Mouse (Mus musculus): ENCODE measurements around the gene Tex22. TPM values are rescaled to one million over a fixed set of nuclear protein-coding genes. Genes with fewer than 3 reads are reported as not detected.
A peak's percentile ranks its signal among the peaks of the same experiment; 100 is the strongest.

Tex22 gene
- total and polyA plus RNA-seq, 2 experiments from 2014 or later: not detected

DNA sequence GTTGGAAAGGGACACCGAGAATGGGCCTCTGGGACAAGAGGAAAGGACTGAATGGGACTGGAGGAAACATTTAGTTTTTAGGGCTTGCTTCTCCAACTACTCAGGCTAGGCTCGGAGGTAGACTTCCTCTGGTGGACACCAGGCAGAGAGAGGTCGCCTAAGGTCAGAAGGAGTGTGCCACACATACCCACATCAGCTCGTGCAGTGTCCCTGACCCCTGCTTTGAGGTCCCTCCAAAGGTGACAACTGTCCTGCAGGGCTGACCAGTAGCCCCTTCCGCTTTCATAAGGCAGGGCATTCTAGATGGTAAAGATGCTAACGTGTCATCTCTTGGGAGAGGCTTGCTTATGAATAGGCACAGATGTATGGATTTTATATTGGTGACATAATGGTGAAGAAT, 1.2 kb downstream of the Tex22 start:
- H3K4me1 ChIP-seq (ENCODE audit: control insufficient read depth, insufficient read depth): peaks cover 12% of the 10 kb centered on the region
- H3K4me3 ChIP-seq (ENCODE audit: low read depth, low read length): no peak overlapping the region
- no peak for ATAC-seq (ENCODE audit: insufficient read depth, low read depth)
- no peaks in the 10 kb centered on the region for H3K27me3 ChIP-seq (ENCODE audit: control insufficient read depth, insufficient read depth, low read length)
- TF ChIP-seq CTCF (IDR thresholded peaks at IDR 0.05; ENCODE audit: low read depth): no peak
- TF ChIP-seq EP300 (IDR thresholded peaks at IDR 0.05; ENCODE audit: low read depth): no peak
- no peaks in the 10 kb centered on the region for H3K9me3 ChIP-seq (replicated peaks; ENCODE audit: control insufficient read depth, low read length)
- no peak for DNase-seq (ENCODE audit: low spot score)
- H3K36me3 ChIP-seq (replicated peaks; ENCODE audit: control insufficient read depth, insufficient read depth, low read length): peaks cover 17% of the 10 kb centered on the region
- 0 out of 2 replicates have a peak overlapping the region, but pooled peaks have one; percentile 17 for H3K27ac ChIP-seq (ENCODE audit: low read depth)
- no peak overlapping the region for H3K9ac ChIP-seq (replicated peaks; ENCODE audit: low read depth, low read length)
- H3K4me2 ChIP-seq (ENCODE audit: low read depth, low read length): peak overlapping the region; percentile 82
- 52% methylated on average over 6 of the region's 6 CpGs for WGBS

DNA sequence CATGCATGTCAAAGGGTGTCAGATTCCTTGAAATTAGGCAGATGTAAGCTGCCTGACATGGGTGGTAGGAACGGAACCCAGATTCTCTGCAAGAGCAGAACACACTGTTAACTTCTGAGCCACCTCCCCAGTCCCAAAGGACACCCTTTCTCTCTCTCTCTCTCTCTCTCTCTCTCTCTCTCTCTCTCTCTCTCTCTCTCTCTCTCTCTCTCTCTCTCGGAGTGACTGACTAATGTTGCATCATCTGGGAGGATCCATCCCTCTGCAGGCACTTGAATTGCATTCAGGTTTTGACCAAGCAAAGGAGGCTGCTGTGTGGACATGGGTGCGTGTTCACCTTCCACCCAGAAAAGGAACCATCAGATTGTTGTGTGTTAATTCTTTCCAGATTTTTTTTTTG, 13.0 kb downstream of the Tex22 start:
- no peaks in the 10 kb centered on the region for H3K9me3 ChIP-seq (replicated peaks; ENCODE audit: control insufficient read depth, low read length)
- ATAC-seq (ENCODE audit: insufficient read depth, low read depth): no peak
- H3K4me1 ChIP-seq (ENCODE audit: control insufficient read depth, insufficient read depth): no peaks in the 10 kb centered on the region
- TF ChIP-seq EP300 (IDR thresholded peaks at IDR 0.05; ENCODE audit: low read depth) (no peak), CTCF (IDR thresholded peaks at IDR 0.05; ENCODE audit: low read depth) (no peak)
- H3K4me2 ChIP-seq (ENCODE audit: low read depth, low read length): no peak overlapping the region
- H3K27ac ChIP-seq (ENCODE audit: low read depth): no peak overlapping the region
- H3K9ac ChIP-seq (replicated peaks; ENCODE audit: low read depth, low read length): no peak overlapping the region
- WGBS: 61% methylated on average over 3 of the region's 3 CpGs
- no peaks in the 10 kb centered on the region for H3K27me3 ChIP-seq (ENCODE audit: control insufficient read depth, insufficient read depth, low read length)
- no peak for DNase-seq (ENCODE audit: low spot score)
- H3K36me3 ChIP-seq (replicated peaks; ENCODE audit: control insufficient read depth, insufficient read depth, low read length): no peaks in the 10 kb centered on the region
- no peak overlapping the region for H3K4me3 ChIP-seq (ENCODE audit: low read depth, low read length)

DNA sequence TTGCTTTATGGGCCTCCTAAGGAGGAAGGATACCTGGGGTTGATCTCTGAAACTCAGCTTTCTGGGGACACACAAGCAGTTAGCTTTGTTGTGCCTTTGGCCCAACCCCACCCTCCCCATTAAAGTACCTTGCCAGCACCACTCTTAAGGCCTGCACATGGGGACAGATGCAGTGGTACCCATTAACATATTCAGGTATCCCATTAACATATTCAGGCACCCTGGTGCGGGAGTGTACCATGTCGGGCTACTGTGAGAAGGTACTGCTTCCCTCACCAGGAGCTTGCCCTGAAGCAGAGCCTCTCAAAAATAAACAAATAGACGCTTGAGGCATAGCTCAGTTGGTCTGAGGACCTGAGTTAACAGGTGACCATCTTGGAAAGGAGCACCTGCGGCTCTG, 13.7 kb downstream of the Tex22 start:
- H3K27me3 ChIP-seq (ENCODE audit: control insufficient read depth, insufficient read depth, low read length): no peaks in the 10 kb centered on the region
- H3K4me3 ChIP-seq (ENCODE audit: low read depth, low read length): no peak overlapping the region
- H3K4me1 ChIP-seq (ENCODE audit: control insufficient read depth, insufficient read depth): no peaks in the 10 kb centered on the region
- no peak overlapping the region for H3K27ac ChIP-seq (ENCODE audit: low read depth)
- DNase-seq (ENCODE audit: low spot score) (no peak), ATAC-seq (ENCODE audit: insufficient read depth, low read depth) (no peak)
- TF ChIP-seq EP300 (IDR thresholded peaks at IDR 0.05; ENCODE audit: low read depth): no peak
- no peak for TF ChIP-seq CTCF (IDR thresholded peaks at IDR 0.05; ENCODE audit: low read depth)
- H3K4me2 ChIP-seq (ENCODE audit: low read depth, low read length): no peak overlapping the region
- H3K9ac ChIP-seq (replicated peaks; ENCODE audit: low read depth, low read length): no peak overlapping the region
- H3K36me3 ChIP-seq (replicated peaks; ENCODE audit: control insufficient read depth, insufficient read depth, low read length): no peaks in the 10 kb centered on the region
- H3K9me3 ChIP-seq (replicated peaks; ENCODE audit: control insufficient read depth, low read length): no peaks in the 10 kb centered on the region
- WGBS: 64% methylated on average over 4 of the region's 4 CpGs

DNA sequence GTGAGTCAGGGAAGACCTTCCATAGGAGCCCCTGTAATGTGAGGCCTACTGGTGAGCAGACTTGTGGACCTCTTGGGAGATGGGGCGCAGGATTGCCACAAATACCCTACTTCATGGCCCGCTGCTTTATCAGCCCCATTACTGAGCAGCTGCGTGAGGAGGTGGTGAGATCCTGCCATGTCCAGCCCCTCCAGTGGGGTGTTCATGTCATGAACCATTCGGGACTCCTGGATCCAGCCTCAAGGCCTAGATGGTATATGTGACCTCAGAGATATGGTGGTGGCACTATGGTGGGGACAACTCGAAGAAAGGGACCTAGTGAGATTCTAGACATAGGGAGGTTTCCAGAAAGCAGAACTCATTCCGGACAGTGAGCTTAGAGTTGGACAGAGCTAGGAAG, 14.8 kb downstream of the Tex22 start:
- Histone ChIP-seq H3K36me3 (replicated peaks; ENCODE audit: control insufficient read depth, insufficient read depth, low read length) (no peaks in the 10 kb centered on the region), H3K27ac (ENCODE audit: low read depth) (no peak overlapping the region), H3K4me2 (ENCODE audit: low read depth, low read length) (no peak overlapping the region), H3K27me3 (ENCODE audit: control insufficient read depth, insufficient read depth, low read length) (no peaks in the 10 kb centered on the region), H3K9ac (replicated peaks; ENCODE audit: low read depth, low read length) (no peak overlapping the region), H3K9me3 (replicated peaks; ENCODE audit: control insufficient read depth, low read length) (no peaks in the 10 kb centered on the region), H3K4me3 (ENCODE audit: low read depth, low read length) (no peak overlapping the region), H3K4me1 (ENCODE audit: control insufficient read depth, insufficient read depth) (no peaks in the 10 kb centered on the region)
- DNase-seq (ENCODE audit: low spot score) (no peak), ATAC-seq (ENCODE audit: insufficient read depth, low read depth) (no peak)
- WGBS: 78% methylated on average over 6 of the region's 6 CpGs
- TF ChIP-seq CTCF (IDR thresholded peaks at IDR 0.05; ENCODE audit: low read depth) (no peak), EP300 (IDR thresholded peaks at IDR 0.05; ENCODE audit: low read depth) (no peak)

DNA sequence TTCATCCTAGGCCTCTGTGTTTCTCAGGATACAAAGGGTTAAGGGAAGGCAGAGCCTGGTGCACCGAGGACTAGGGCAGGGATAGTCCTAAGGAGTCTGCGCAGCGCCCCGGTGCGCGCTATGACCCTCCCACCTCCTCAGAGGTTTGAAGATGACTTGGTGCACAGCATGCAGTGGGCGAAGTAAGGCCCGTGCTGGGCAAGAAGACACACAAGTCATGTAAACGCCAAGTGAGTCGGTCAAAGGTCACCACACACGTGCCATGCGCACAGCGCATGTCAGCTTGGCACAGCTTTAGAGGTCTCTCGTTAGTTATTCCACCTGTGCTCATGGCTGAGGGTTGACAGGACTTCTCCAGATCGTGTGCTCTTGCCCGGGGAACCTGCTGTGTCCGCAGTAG, 15.8 kb downstream of the Tex22 start:
- no peak for TF ChIP-seq CTCF (IDR thresholded peaks at IDR 0.05; ENCODE audit: low read depth)
- TF ChIP-seq EP300 (IDR thresholded peaks at IDR 0.05; ENCODE audit: low read depth): no peak
- ATAC-seq (ENCODE audit: insufficient read depth, low read depth): no peak
- Histone ChIP-seq H3K9me3 (replicated peaks; ENCODE audit: control insufficient read depth, low read length) (no peaks in the 10 kb centered on the region), H3K4me1 (ENCODE audit: control insufficient read depth, insufficient read depth) (no peaks in the 10 kb centered on the region), H3K9ac (replicated peaks; ENCODE audit: low read depth, low read length) (no peak overlapping the region), H3K4me2 (ENCODE audit: low read depth, low read length) (no peak overlapping the region), H3K27ac (ENCODE audit: low read depth) (no peak overlapping the region), H3K4me3 (ENCODE audit: low read depth, low read length) (no peak overlapping the region), H3K36me3 (replicated peaks; ENCODE audit: control insufficient read depth, insufficient read depth, low read length) (no peaks in the 10 kb centered on the region), H3K27me3 (ENCODE audit: control insufficient read depth, insufficient read depth, low read length) (no peaks in the 10 kb centered on the region)
- no peak for DNase-seq (ENCODE audit: low spot score)
- WGBS: 82% methylated on average over 17 of the region's 17 CpGs

- H3K9me3 ChIP-seq (replicated peaks; ENCODE audit: control insufficient read depth, low read length): no peaks in the 10 kb centered on the region
- H3K27ac ChIP-seq (ENCODE audit: low read depth): no peak overlapping the region
- ATAC-seq (ENCODE audit: insufficient read depth, low read depth) (no peak), DNase-seq (ENCODE audit: low spot score) (no peak)
- peaks cover 33% of the 10 kb centered on the region for H3K4me1 ChIP-seq (ENCODE audit: control insufficient read depth, insufficient read depth)
- 74% methylated on average over 5 of the region's 5 CpGs for WGBS
- TF ChIP-seq EP300 (IDR thresholded peaks at IDR 0.05; ENCODE audit: low read depth): no peak
- TF ChIP-seq CTCF (IDR thresholded peaks at IDR 0.05; ENCODE audit: low read depth): no peak
- no peak overlapping the region for H3K4me2 ChIP-seq (ENCODE audit: low read depth, low read length)
- no peaks in the 10 kb centered on the region for H3K36me3 ChIP-seq (replicated peaks; ENCODE audit: control insufficient read depth, insufficient read depth, low read length)
- 0 out of 2 replicates have a peak overlapping the region, but pooled peaks have one; percentile 83 for H3K4me3 ChIP-seq (ENCODE audit: low read depth, low read length)
- H3K9ac ChIP-seq (replicated peaks; ENCODE audit: low read depth, low read length): no peak overlapping the region
- 0 out of 2 replicates have a peak, but pooled peaks cover 5% of the 10 kb centered on the region for H3K27me3 ChIP-seq (ENCODE audit: control insufficient read depth, insufficient read depth, low read length)
These were observed 22.7 kb downstream of the Tex22 start for GRCm38 (mm10) chr12:113097040-113097439.

All from heart, postnatal 0 days (tissue).